Comparison of ENCODE assay signal across 9 mouse cellular contexts in the genomic region with DNA sequence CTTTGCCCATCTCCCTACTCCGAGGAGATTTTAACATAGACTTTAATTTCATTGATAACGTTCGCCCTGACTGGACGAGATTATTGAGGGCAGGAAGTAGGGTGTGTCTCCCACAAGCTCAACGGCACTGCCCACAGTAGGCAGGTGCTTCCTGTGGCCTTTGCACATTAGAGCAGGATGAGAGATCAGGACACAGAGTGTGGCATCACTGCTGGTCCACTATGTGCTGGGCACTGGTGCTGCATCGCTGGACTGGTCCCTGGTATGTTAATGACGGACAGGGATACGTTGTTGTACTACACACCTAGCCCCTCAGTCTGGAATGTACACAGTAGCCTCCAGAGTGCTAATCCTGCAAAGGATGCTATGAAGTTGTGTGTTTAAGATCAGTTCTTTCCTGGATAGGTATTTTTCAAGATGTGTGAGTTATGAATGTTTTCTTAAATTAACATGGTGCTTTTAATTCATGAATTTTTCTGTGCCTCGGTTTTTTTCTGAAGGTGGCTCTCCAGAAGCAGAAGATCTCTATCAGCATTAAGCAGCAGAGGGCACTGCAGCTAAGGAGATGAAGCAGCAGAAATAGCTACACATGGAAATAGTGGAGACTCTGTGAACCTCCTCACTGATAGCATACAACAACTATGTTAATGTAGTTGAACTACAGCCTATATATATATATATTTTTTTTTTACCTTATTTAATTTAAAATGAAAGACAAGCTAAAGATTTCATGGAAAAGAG.
DNase-seq lines count a peak whose midpoint lies in the region; ATAC-seq and TF ChIP-seq lines count a peak whose summit lies in the region.
"Had no signal": no experiment of that assay in that cellular context is flagged by ENCODE, and none has a peak within 500 bp of the region (broad histone marks: within the 10 kb centered on the region; RNA-seq: fewer than 3 reads in every experiment).

No protein-coding gene starts in this region.

- TF ChIP-seq POLR2A in CH12.LX (IDR thresholded peaks at IDR 0.05; ENCODE audit: low read depth, low read length): no peak

- DNase-seq in CH12.LX (ENCODE audit: extremely low read depth): peak; percentile 75
- peak; percentile 59 for DNase-seq in adrenal gland, adult 2 months
- DNase-seq in embryo, embryonic 10.5 days (ENCODE audit: low spot score): peak; percentile 81
- peak; percentile 83 for DNase-seq in layer of hippocampus, adult 11-12 months (ENCODE audit: low spot score)
- peak; percentile 83 for DNase-seq in lung, embryonic 14.5 days
- DNase-seq in retina, adult 2 months (ENCODE audit: low read depth, low spot score): peak; percentile 20

- TF ChIP-seq RAD21 in CH12.LX (IDR thresholded peaks at IDR 0.05; ENCODE audit: low read depth, low read length): peak; percentile 95

- 0 out of 2 replicates have a peak overlapping the region, but pooled peaks have one; percentile 2 for H3K4me2 ChIP-seq in CH12.LX (ENCODE audit: insufficient read depth, low read depth, poor library complexity, severe bottlenecking)
- H3K4me2 ChIP-seq in lung, embryonic 14.5 days: no peak overlapping the region
- H3K4me2 ChIP-seq in intestine, embryonic 16.5 days (ENCODE audit: low read depth, low read length): no peak overlapping the region
- H3K4me2 ChIP-seq: heart, embryonic 13.5 days had no signal

- H3K9ac ChIP-seq in CH12.LX (ENCODE audit: insufficient read depth, low read depth): no peak overlapping the region
- H3K9ac ChIP-seq in lung, embryonic 14.5 days: no peak overlapping the region
- no peak overlapping the region for H3K9ac ChIP-seq in intestine, embryonic 16.5 days (ENCODE audit: low read depth, low read length)
- H3K9ac ChIP-seq: heart, embryonic 13.5 days had no signal

- H3K9me3 ChIP-seq in CH12.LX (replicated peaks; ENCODE audit: low read length): peaks cover 4% of the 10 kb centered on the region
- no peaks in the 10 kb centered on the region; the same call in 1 of the 2 replicates for H3K9me3 ChIP-seq in lung, embryonic 14.5 days (ENCODE audit: low read depth, low read length)
- no peaks in the 10 kb centered on the region for H3K9me3 ChIP-seq in intestine, embryonic 16.5 days (ENCODE audit: control insufficient read depth, low read length)

- no peaks in the 10 kb centered on the region for H3K36me3 ChIP-seq in CH12.LX (replicated peaks in 1 of 2; ENCODE audit: control insufficient read depth in 1 of 2, insufficient read depth in 1 of 2, low read length in 1 of 2)
- H3K36me3 ChIP-seq in lung, embryonic 14.5 days (ENCODE audit: insufficient read depth): no peaks in the 10 kb centered on the region
- no peaks in the 10 kb centered on the region for H3K36me3 ChIP-seq in intestine, embryonic 16.5 days (ENCODE audit: control insufficient read depth, insufficient read depth, low read length)
- H3K36me3 ChIP-seq: heart, embryonic 13.5 days had no signal

- H3K27ac ChIP-seq in CH12.LX (ENCODE audit: insufficient read depth, low read depth): no peak overlapping the region
- H3K27ac ChIP-seq in lung, embryonic 14.5 days (ENCODE audit: low read depth): no peak overlapping the region
- H3K27ac ChIP-seq in intestine, embryonic 16.5 days (ENCODE audit: low read length): no peak overlapping the region
- H3K27ac ChIP-seq: heart, embryonic 13.5 days had no signal

- ATAC-seq in granulocyte monocyte progenitor cell, adult 5-6 weeks (replicated peaks; ENCODE audit: poor library complexity, severe bottlenecking): peak; percentile 82
- peak; percentile 17; the same call in 1 of the 2 replicates for ATAC-seq in lung, embryonic 14.5 days (ENCODE audit: insufficient read depth)
- no peak for ATAC-seq in intestine, embryonic 16.5 days

- H3K4me3 ChIP-seq in CH12.LX (replicated peaks in 1 of 3; ENCODE audit: low read depth in 2 of 3, low read length in 2 of 3, poor library complexity in 1 of 3): no peak overlapping the region
- no peak overlapping the region for H3K4me3 ChIP-seq in lung, embryonic 14.5 days (ENCODE audit: low read depth, low read length)
- H3K4me3 ChIP-seq in intestine, embryonic 16.5 days (ENCODE audit: low read length): no peak overlapping the region
- H3K4me3 ChIP-seq: heart, embryonic 13.5 days had no signal

- TF ChIP-seq EP300 in CH12.LX (IDR thresholded peaks at IDR 0.05; ENCODE audit: low read length): no peak

- H3K27me3 ChIP-seq in CH12.LX (replicated peaks): no peaks in the 10 kb centered on the region
- H3K27me3 ChIP-seq in lung, embryonic 14.5 days (ENCODE audit: insufficient read depth, low read length): no peaks in the 10 kb centered on the region
- no peaks in the 10 kb centered on the region for H3K27me3 ChIP-seq in intestine, embryonic 16.5 days (replicated peaks; ENCODE audit: control insufficient read depth, insufficient read depth, low read length)
- H3K27me3 ChIP-seq: heart, embryonic 13.5 days had no signal

- dilution Hi-C loops in CH12.LX (cut with MboI; ENCODE audit: extremely low pct_ligation_motif_present, extremely low pct_unique_long_range_greater_than_20kb, low sequenced_read_pairs): no loop called here

- WGBS in lung, embryonic 14.5 days: 58% methylated on average over 9 of the region's 9 CpGs
- WGBS in intestine, embryonic 16.5 days: 58% methylated on average over 9 of the region's 9 CpGs

- TF ChIP-seq CTCF in CH12.LX (conservative IDR thresholded peaks at IDR 0.05 in 1 of 2, IDR thresholded peaks at IDR 0.05 in 1 of 2; ENCODE audit: low read depth in 2 of 2, low read length in 2 of 2): peak; percentile 24 to 83; a peak in 2 of 4 replicates
- TF ChIP-seq CTCF in lung, embryonic 14.5 days (IDR thresholded peaks at IDR 0.05; ENCODE audit: low read depth): peak; percentile 67

- H3K79me2 ChIP-seq in CH12.LX (replicated peaks; ENCODE audit: control insufficient read depth, extremely low read depth, insufficient read depth, poor library complexity, severe bottlenecking): no peaks in the 10 kb centered on the region

- in situ Hi-C loops in CH12.LX (cut with MboI; ENCODE audit: low pct_ligation_motif_present, low pct_unique_long_range_greater_than_20kb, low sequenced_read_pairs): loop anchor here (5.0 kb wide), 1 partner anchor 274 kb away; no protein-coding TSS in a partner anchor

- peaks cover 3 to 6% of the 10 kb centered on the region in 2 experiments for H3K4me1 ChIP-seq in CH12.LX (ENCODE audit: control insufficient read depth in 1 of 2, insufficient read depth in 2 of 2)
- no peaks in the 10 kb centered on the region for H3K4me1 ChIP-seq in lung, embryonic 14.5 days (ENCODE audit: insufficient read depth)
- no peaks in the 10 kb centered on the region for H3K4me1 ChIP-seq in intestine, embryonic 16.5 days (ENCODE audit: control insufficient read depth, insufficient read depth, low read length)
- H3K4me1 ChIP-seq: heart, embryonic 13.5 days had no signal

TF ChIP-seq in CH12.LX, 34 proteins besides CTCF, POLR2A, EP300 and RAD21:
- TF ChIP-seq CHD1 (IDR thresholded peaks at IDR 0.05; ENCODE audit: low read depth, low read length) (no peak), ZNF384 (IDR thresholded peaks at IDR 0.05; ENCODE audit: low read depth, low read length) (peak; percentile 74; the same call in 1 of the 2 replicates), RCOR1 (conservative IDR thresholded peaks at IDR 0.05; ENCODE audit: low read depth, low read length) (no peak), JUN (IDR thresholded peaks at IDR 0.05; ENCODE audit: insufficient read depth, low read depth, low read length) (no peak), ZC3H11A (IDR thresholded peaks at IDR 0.05; ENCODE audit: low read depth, low read length) (peak; percentile 92), MAFK (IDR thresholded peaks at IDR 0.05; ENCODE audit: insufficient replicate concordance, low read length) (no peak), HCFC1 (IDR thresholded peaks at IDR 0.05; ENCODE audit: low read depth, low read length) (no peak), POLR2AphosphoS2 (IDR thresholded peaks at IDR 0.05; ENCODE audit: low read depth, low read length) (no peak), ELF1 (IDR thresholded peaks at IDR 0.05; ENCODE audit: low read depth, low read length) (no peak), MAX (IDR thresholded peaks at IDR 0.05; ENCODE audit: low read length) (no peak), PAX5 (IDR thresholded peaks at IDR 0.05; ENCODE audit: low read length) (no peak), MXI1 (IDR thresholded peaks at IDR 0.05; ENCODE audit: low read depth, low read length) (no peak), ZMIZ1 (IDR thresholded peaks at IDR 0.05; ENCODE audit: low read depth, low read length) (no peak), MYC (IDR thresholded peaks at IDR 0.05; ENCODE audit: low read depth, low read length) (0 out of 2 replicates have a peak, but pooled peaks have one; percentile 40), SMC3 (IDR thresholded peaks at IDR 0.05; ENCODE audit: low read depth, low read length) (peak; percentile 88), TCF12 (IDR thresholded peaks at IDR 0.05; ENCODE audit: low read depth, low read length) (no peak), SIN3A (IDR thresholded peaks at IDR 0.05; ENCODE audit: low read length) (no peak)
TF ChIP-seq in CH12.LX: peak in this region for 4.

Comparison
In these comparisons a context has a peak if more than half of its experiments do, and no peak if none do; other contexts are left out.
1. DNase-seq: peak in every context shown above with its lines; median percentile 83 in layer of hippocampus, adult 11-12 months; 83 in lung, embryonic 14.5 days; 81 in embryo, embryonic 10.5 days; 75 in CH12.LX; 59 in adrenal gland, adult 2 months; 20 in retina, adult 2 months.